ENCODE assay signal across 12 mouse cellular contexts in genomic region chr2:170308033-170308820, GRCm38 (mm10).
A peak's percentile ranks its signal among the peaks of the same experiment; 100 is the strongest.
DNase-seq lines count a peak whose midpoint lies in the region; ATAC-seq lines count a peak whose summit lies in the region.
"Had no signal": no experiment of that assay in that cellular context is flagged by ENCODE, and none has a peak within 500 bp of the region (broad histone marks: within the 10 kb centered on the region; RNA-seq: fewer than 3 reads in every experiment).

No protein-coding gene starts in this region.

- no peaks in the 10 kb centered on the region for H3K9me3 ChIP-seq in forebrain, embryonic 16.5 days (ENCODE audit: control insufficient read depth, low read length)
- no peaks in the 10 kb centered on the region for H3K9me3 ChIP-seq in forebrain, embryonic 12.5 days
- H3K9me3 ChIP-seq in midbrain, embryonic 13.5 days = no peaks in the 10 kb centered on the region
- no peaks in the 10 kb centered on the region for H3K9me3 ChIP-seq in midbrain, embryonic 16.5 days (replicated peaks; ENCODE audit: control insufficient read depth, low read length, poor library complexity, severe bottlenecking)
- H3K9me3 ChIP-seq in hindbrain, embryonic 16.5 days (ENCODE audit: control insufficient read depth, low read length) = no peaks in the 10 kb centered on the region
- no peaks in the 10 kb centered on the region for H3K9me3 ChIP-seq in stomach, embryonic 15.5 days
- H3K9me3 ChIP-seq: heart, embryonic 10.5 days had no signal

- no peak overlapping the region for H3K4me2 ChIP-seq in forebrain, embryonic 16.5 days (ENCODE audit: low read length)
- no peak overlapping the region for H3K4me2 ChIP-seq in forebrain, embryonic 12.5 days
- H3K4me2 ChIP-seq in midbrain, embryonic 13.5 days (replicated peaks) = no peak overlapping the region
- no peak overlapping the region for H3K4me2 ChIP-seq in midbrain, embryonic 16.5 days (ENCODE audit: low read length)
- no peak overlapping the region for H3K4me2 ChIP-seq in hindbrain, embryonic 16.5 days (ENCODE audit: low read length)
- H3K4me2 ChIP-seq in stomach, embryonic 15.5 days = no peak overlapping the region

- peak overlapping the region; percentile 24; the same call in 1 of the 2 replicates for H3K27ac ChIP-seq in forebrain, embryonic 16.5 days (ENCODE audit: low read length)
- no peak overlapping the region for H3K27ac ChIP-seq in forebrain, embryonic 12.5 days
- 0 out of 2 replicates have a peak overlapping the region, but pooled peaks have one; percentile 6 for H3K27ac ChIP-seq in midbrain, embryonic 13.5 days
- no peak overlapping the region for H3K27ac ChIP-seq in midbrain, embryonic 16.5 days (ENCODE audit: low read length)
- 0 out of 2 replicates have a peak overlapping the region, but pooled peaks have one; percentile 18 for H3K27ac ChIP-seq in hindbrain, embryonic 16.5 days (ENCODE audit: low read depth, low read length)
- peak overlapping the region; percentile 28 for H3K27ac ChIP-seq in stomach, embryonic 15.5 days
- H3K27ac ChIP-seq: heart, embryonic 10.5 days had no signal

- 42% methylated on average over 10 of the region's 10 CpGs for WGBS in forebrain, embryonic 16.5 days
- WGBS in forebrain, embryonic 12.5 days = 54% methylated on average over 10 of the region's 10 CpGs
- 55% methylated on average over 10 of the region's 10 CpGs for WGBS in midbrain, embryonic 13.5 days
- WGBS in midbrain, embryonic 16.5 days = 50% methylated on average over 10 of the region's 10 CpGs
- 45% methylated on average over 10 of the region's 10 CpGs for WGBS in hindbrain, embryonic 16.5 days
- WGBS in stomach, embryonic 15.5 days = 55% methylated on average over 10 of the region's 10 CpGs

- no peaks in the 10 kb centered on the region for H3K36me3 ChIP-seq in forebrain, embryonic 16.5 days (ENCODE audit: control insufficient read depth, insufficient read depth)
- no peaks in the 10 kb centered on the region for H3K36me3 ChIP-seq in forebrain, embryonic 12.5 days (replicated peaks)
- H3K36me3 ChIP-seq in midbrain, embryonic 13.5 days = no peaks in the 10 kb centered on the region
- no peaks in the 10 kb centered on the region for H3K36me3 ChIP-seq in midbrain, embryonic 16.5 days (ENCODE audit: control insufficient read depth, insufficient read depth, low read length)
- no peaks in the 10 kb centered on the region for H3K36me3 ChIP-seq in hindbrain, embryonic 16.5 days (ENCODE audit: control insufficient read depth, insufficient read depth, low read length)
- H3K36me3 ChIP-seq in stomach, embryonic 15.5 days = no peaks in the 10 kb centered on the region
- H3K36me3 ChIP-seq: heart, embryonic 10.5 days had no signal

- no peak overlapping the region for H3K4me3 ChIP-seq in forebrain, embryonic 16.5 days (replicated peaks; ENCODE audit: low read length)
- no peak overlapping the region for H3K4me3 ChIP-seq in forebrain, embryonic 12.5 days (replicated peaks)
- H3K4me3 ChIP-seq in midbrain, embryonic 13.5 days (replicated peaks) = no peak overlapping the region
- H3K4me3 ChIP-seq in midbrain, embryonic 16.5 days (ENCODE audit: low read depth, low read length) = no peak overlapping the region
- H3K4me3 ChIP-seq in hindbrain, embryonic 16.5 days (ENCODE audit: low read length) = no peak overlapping the region
- no peak overlapping the region for H3K4me3 ChIP-seq in stomach, embryonic 15.5 days (replicated peaks)
- H3K4me3 ChIP-seq: heart, embryonic 10.5 days; megakaryocyte, embryonic 14.5 days had no signal

- H3K9ac ChIP-seq in forebrain, embryonic 16.5 days (replicated peaks; ENCODE audit: low read depth, low read length) = no peak overlapping the region
- no peak overlapping the region for H3K9ac ChIP-seq in forebrain, embryonic 12.5 days
- H3K9ac ChIP-seq in midbrain, embryonic 13.5 days (replicated peaks) = no peak overlapping the region
- no peak overlapping the region for H3K9ac ChIP-seq in midbrain, embryonic 16.5 days (ENCODE audit: low read depth, low read length)
- no peak overlapping the region for H3K9ac ChIP-seq in hindbrain, embryonic 16.5 days (ENCODE audit: low read depth, low read length)
- H3K9ac ChIP-seq in stomach, embryonic 15.5 days = no peak overlapping the region

- H3K4me1 ChIP-seq in forebrain, embryonic 16.5 days (replicated peaks; ENCODE audit: control insufficient read depth, insufficient read depth, low read length) = peaks cover 22% of the 10 kb centered on the region
- peaks cover 15% of the 10 kb centered on the region for H3K4me1 ChIP-seq in forebrain, embryonic 12.5 days
- peaks cover 12% of the 10 kb centered on the region; the same call in 1 of the 2 replicates for H3K4me1 ChIP-seq in midbrain, embryonic 13.5 days (replicated peaks)
- H3K4me1 ChIP-seq in midbrain, embryonic 16.5 days (ENCODE audit: control insufficient read depth, insufficient read depth, low read length) = 0 out of 2 replicates have a peak, but pooled peaks cover 2% of the 10 kb centered on the region
- peaks cover 3% of the 10 kb centered on the region; the same call in 1 of the 2 replicates for H3K4me1 ChIP-seq in hindbrain, embryonic 16.5 days (ENCODE audit: control insufficient read depth, insufficient read depth, low read depth, low read length)
- peaks cover 19% of the 10 kb centered on the region for H3K4me1 ChIP-seq in stomach, embryonic 15.5 days

- 0 out of 2 replicates have a peak, but pooled peaks cover 2% of the 10 kb centered on the region for H3K27me3 ChIP-seq in forebrain, embryonic 16.5 days (replicated peaks; ENCODE audit: control insufficient read depth, insufficient read depth, low read length)
- peaks cover 4% of the 10 kb centered on the region; the same call in 1 of the 2 replicates for H3K27me3 ChIP-seq in forebrain, embryonic 12.5 days
- H3K27me3 ChIP-seq in midbrain, embryonic 13.5 days = 0 out of 2 replicates have a peak, but pooled peaks cover 4% of the 10 kb centered on the region
- H3K27me3 ChIP-seq in midbrain, embryonic 16.5 days (ENCODE audit: control insufficient read depth, insufficient read depth, low read depth, low read length) = no peaks in the 10 kb centered on the region
- H3K27me3 ChIP-seq in hindbrain, embryonic 16.5 days (replicated peaks; ENCODE audit: control insufficient read depth, insufficient read depth, low read length) = no peaks in the 10 kb centered on the region
- no peaks in the 10 kb centered on the region for H3K27me3 ChIP-seq in stomach, embryonic 15.5 days (replicated peaks)

- ATAC-seq in forebrain, embryonic 16.5 days = no peak
- ATAC-seq in forebrain, embryonic 12.5 days (ENCODE audit: low FRiP score) = no peak
- ATAC-seq in midbrain, embryonic 13.5 days = 0 out of 2 replicates have a peak, but pooled peaks have one; percentile 24
- ATAC-seq in midbrain, embryonic 16.5 days = no peak
- ATAC-seq in hindbrain, embryonic 16.5 days = no peak
- ATAC-seq in stomach, embryonic 15.5 days (ENCODE audit: insufficient read depth, low FRiP score, low read depth) = 0 out of 2 replicates have a peak, but pooled peaks have one; percentile 36

- DNase-seq in cerebellum, adult 8-10 months = no peak
- no peak for DNase-seq in cerebellum, postnatal 14 days
- DNase-seq: kidney, postnatal 36 days; right cerebral cortex, postnatal 4 days had no signal

Comparison
In these comparisons a context has a peak if more than half of its experiments do, and no peak if none do; other contexts are left out.
1. ATAC-seq: peak in midbrain, embryonic 13.5 days (single experiment) and stomach, embryonic 15.5 days (single experiment); none in forebrain, embryonic 16.5 days (single experiment), forebrain, embryonic 12.5 days (single experiment), midbrain, embryonic 16.5 days (single experiment) and hindbrain, embryonic 16.5 days (single experiment).
2. H3K27ac ChIP-seq: peak in forebrain, embryonic 16.5 days (single experiment), midbrain, embryonic 13.5 days (single experiment), hindbrain, embryonic 16.5 days (single experiment) and stomach, embryonic 15.5 days (single experiment); none in forebrain, embryonic 12.5 days (single experiment) and midbrain, embryonic 16.5 days (single experiment).